Mouse (Mus musculus): ENCODE data around the gene Vps26c.

DNA sequence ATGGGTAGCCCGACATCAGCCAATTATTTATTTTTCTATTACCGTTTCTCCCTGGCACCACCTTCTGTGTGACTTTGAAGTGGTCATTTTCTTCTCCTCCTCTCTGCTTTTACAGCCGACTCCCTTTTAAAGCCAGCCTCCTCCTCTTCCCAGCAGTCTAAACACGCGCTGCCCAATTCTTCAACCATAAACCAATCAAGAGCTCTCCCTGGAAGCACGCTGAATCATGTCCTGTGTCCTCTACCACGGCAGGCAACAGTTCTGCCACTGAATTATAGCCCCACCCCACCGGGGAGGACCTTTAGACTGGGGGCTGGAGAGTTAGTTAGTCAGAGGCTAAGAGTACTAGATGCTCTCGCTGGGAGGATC lies 10.5 kb upstream of the Vps26c start:
- no peak for TF ChIP-seq POLR2A (IDR thresholded peaks at IDR 0.05; ENCODE audit: control insufficient read depth, extremely low read depth, insufficient read depth, low read length, poor library complexity)
- no peak for TF ChIP-seq CTCF (IDR thresholded peaks at IDR 0.05; ENCODE audit: borderline replicate concordance, control insufficient read depth, extremely low read depth, insufficient read depth, low read length, poor library complexity)

Measured in thymus, adult 2 months (tissue).